Mouse (Mus musculus): ENCODE measurements at regions not wholly inside any gene's neighbourhood (a gene's known extent, or its start where the extent isn't known, plus 50 kb on each side); places are given as distances from the start of the nearest gene placed in this dataset.

GRCm38 (mm10) chr3:66738201-66739062 is 242.8 kb upstream of the Rsrc1 start:
- peak; percentile 14 for DNase-seq

DNA sequence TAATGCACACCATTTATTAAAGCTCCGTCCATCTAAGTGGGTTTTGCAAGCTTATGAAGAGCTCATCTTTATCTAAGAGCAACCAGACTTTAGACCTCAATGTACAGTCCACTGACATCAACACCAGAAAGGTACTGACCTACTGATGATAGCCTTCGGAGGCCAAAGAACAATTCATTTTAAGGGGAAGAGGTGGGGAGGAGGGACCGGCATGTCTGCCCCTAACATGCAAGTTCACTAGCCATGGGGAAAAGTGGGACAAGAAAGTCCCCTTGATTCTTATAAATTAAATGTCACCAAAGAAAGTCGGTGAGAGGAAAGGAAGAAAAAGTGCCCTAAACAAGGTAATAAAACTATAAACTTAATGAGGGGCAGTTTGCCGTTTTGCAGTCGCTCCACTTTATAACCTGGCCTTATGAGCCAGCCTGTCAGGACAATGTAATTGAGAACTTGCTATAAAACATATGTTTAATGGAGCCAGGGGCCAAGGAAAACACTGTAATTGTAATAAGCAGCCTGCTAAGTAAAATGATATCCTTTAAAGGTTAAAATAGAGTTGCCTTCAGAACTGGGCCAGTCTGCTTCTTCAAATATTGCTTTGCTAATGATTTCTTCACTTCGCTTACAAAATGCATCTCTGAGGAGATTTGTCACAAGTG is 241.7 kb upstream of the Rsrc1 start:
- no peak for DNase-seq

GRCm38 (mm10) chr3:66744133-66744913 is 236.9 kb upstream of the Rsrc1 start:
- no peak for DNase-seq

GRCm38 (mm10) chr3:66746373-66747072 is 234.7 kb upstream of the Rsrc1 start:
- DNase-seq, result no peak

DNA sequence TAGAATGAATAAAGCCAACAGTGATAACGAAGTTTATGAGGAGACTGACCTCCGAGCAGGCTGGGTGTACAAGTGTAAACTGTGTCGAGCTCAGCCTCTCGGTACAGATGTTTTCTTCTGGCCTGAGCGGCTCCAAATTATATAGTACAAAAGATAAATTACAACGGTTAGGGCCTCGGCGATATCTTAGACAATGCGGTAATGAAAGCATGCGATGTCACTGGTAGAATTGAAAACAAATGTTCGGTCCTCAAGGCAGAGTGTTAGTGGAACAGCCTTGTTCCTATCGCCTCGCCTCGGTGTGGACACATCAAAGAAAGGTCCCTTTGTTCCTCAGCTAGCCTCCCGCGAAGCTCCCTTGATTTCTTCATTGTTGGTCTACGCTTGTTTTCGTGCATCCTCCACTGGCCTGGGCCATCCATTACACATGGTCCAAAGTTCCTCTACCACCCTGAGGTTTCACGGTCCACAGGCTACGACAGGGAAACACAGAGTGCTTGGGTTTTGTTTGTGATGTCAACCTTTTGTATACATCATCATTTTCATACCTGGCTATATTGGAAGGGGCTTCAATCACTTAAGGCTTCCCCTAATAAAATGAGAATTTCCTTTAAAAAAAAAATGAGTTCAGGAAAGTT is 234.0 kb upstream of the Rsrc1 start:
- DNase-seq, result no peak

DNA sequence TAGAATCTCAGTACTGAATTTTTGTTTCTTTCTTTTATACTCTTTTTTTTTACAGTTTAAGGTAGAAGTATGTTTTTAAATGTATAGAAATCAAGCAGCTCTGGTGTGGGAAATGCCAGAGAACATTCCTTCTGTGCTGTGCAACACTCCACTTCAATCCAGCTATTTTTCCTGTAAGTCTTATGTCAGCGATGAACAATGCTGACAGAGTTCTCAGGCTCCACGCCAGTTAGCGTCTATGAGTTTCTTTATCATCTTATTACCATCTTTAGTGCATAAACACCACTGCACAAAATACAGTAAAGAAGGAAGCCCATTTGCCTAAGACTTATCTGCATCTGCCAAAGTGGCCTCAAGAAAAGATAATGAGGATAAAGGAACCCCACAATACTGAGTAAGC is 223.0 kb upstream of the Rsrc1 start:
- no peak for DNase-seq

DNA sequence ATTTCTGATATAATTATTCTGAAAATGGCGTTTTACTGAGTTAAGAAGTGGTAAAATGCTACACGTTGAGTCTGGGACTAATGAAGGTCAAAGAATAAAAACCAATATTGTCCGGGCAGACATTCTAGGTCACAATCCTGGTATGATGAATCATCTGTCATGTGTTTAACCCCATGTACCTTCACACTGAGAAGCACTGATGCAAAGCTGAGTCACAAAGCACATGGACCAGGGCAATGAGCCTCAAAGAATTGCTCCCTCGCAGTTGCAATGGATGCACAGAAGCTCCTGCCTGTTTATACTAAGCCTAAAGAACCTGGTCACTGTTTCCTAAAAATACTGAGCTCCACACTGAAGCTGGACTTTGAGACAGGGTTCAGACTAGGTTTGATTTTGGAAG is 221.3 kb upstream of the Rsrc1 start:
- DNase-seq, result no peak

- DNase-seq, result no peak
Measured at GRCm38 (mm10) chr3:66762446-66762845, 218.7 kb upstream of the Rsrc1 start.

- DNase-seq, result peak; percentile 38
Measured at GRCm38 (mm10) chr3:66797351-66798010, 183.7 kb upstream of the Rsrc1 start.

- no peak for DNase-seq
Measured at GRCm38 (mm10) chr3:66798292-66798691, 182.9 kb upstream of the Rsrc1 start.

GRCm38 (mm10) chr3:66802538-66802937 is 178.7 kb upstream of the Rsrc1 start:
- DNase-seq, result no peak

- no peak for DNase-seq
Measured at GRCm38 (mm10) chr3:66806176-66806575, 175.0 kb upstream of the Rsrc1 start.

DNA sequence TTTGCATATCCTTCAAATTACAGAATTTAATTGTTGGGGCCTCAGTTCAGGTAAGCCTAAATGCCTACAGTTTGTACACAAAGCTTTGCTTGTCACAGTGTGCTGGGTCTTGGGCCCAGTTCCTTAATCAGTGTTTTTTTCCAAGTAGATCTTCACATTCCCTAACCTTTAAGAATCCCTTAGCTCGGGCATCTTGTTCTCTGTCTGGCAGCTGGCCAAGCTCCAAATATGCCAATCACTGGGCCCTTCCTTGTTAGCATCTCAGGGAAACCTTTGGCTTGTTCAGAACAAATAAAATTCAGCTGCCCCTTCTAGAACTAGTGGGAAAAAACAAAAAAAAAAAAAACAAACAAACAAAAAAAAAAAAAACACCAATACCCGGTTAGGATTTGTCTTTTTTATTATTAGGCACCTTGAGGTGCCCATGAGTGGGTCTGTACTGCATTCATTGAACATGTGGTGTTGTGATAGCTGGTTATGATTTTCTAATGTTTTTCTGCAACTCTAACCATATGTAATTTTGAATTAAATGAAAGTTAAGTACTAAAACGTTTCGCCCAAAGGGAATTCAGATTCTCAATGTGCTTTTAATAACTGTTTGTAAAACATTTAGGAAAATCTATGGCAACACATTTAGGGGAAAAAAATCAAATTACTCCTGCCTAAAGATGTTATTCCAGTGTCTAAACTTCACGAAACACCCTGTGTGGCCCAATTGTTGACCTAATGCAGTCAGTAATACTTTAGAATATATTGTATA is 168.3 kb upstream of the Rsrc1 start:
- DNase-seq, result no peak

- no peak for DNase-seq
Measured at GRCm38 (mm10) chr3:66825761-66826160, 155.4 kb upstream of the Rsrc1 start.
